Mouse (Mus musculus): ENCODE data around the gene Tas2r110. TPM values are rescaled to one million over a fixed set of nuclear protein-coding genes. Genes with fewer than 3 reads are reported as not detected.

The Tas2r110 gene
- not detected for polyA plus RNA-seq (2014; fragmentation: Illumina TruSeq; extraction: RNeasy Lipid Tissue Mini Kit (QIAGEN cat#74804); ENCODE audit: low read depth, low replicate concordance)

DNA sequence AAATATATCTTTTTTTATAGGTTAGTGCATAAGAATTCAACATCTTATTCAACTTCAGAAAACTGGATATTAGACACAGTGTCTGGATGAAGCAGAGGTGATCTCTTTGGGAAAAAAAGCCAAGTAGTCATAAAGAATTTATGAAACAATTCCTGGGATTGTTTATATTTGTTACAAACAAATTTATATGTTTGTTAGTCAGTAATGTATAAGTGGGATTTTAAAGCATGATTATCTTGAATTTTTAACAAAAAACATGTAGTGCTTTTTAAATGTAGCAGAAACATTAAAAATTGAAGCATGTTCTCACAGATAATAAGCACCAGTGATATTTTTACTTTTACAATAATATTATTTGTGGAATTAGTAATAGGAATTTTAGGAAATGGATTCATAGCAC lies at the start of gene Tas2r110:
Tas2r110 (plus strand) TSS at position 301 of the 400 bp plus-strand sequence.

DNA sequence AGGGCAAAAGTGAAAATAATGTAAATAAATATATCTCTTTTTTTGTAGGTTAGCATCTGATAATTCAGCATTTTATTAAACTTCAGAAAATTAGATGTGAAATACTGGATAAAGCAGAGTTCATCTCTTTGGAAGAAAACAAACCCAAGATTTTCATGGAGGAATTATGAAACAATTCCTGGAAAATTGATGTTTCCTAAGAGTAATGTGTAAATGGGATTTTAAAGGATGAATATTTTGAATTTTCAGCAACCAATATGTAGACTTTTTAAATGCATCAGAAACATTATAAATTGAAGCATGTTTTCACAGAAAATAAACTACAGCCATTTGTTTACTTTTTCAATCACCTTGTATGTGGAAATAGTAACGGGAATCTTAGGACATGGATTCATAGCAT lies 21.0 kb upstream of the Tas2r110 start, which contains the start of gene Tas2r123:
Tas2r123 (plus strand) TSS at position 301 of the 400 bp plus-strand sequence.

DNA sequence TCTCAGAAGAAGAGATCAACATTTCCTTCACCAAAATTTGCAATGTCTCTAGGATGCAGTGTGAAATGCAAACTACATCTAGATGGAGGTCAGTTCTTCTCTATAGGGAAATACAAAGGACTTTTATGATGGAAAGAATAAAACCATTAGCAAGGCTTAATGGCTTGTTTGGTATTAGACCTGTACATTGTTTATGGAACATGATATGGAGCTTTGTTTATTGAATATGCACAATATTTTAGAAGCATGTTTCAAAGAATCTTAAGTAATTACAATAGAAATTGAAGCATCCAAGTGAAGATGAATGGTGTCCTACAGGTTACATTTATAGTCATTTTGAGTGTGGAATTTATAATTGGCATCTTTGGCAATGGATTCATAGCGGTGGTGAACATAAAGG lies 12.7 kb upstream of the Tas2r110 start, which contains the start of gene Tas2r116:
Tas2r116 (plus strand) TSS at position 301 of the 400 bp plus-strand sequence.

DNA sequence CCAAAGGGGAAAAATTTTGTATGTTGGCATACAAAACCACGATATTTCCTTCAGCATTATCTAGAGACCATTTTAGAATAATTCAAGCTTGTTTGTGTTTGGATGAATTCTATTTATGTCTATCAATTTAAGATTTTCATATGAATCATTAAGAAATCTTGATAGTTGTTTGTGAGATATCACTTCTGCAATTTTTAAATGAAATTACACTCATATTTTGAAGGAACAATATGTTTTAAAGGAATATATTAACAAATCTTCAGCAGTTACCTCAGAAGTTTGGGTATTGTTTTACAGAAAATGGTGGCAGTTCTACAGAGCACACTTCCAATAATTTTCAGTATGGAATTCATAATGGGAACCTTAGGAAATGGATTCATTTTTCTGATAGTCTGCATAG lies 24.9 kb downstream of the Tas2r110 start, which contains the start of gene Tas2r113:
Tas2r113 (plus strand) TSS at position 301 of the 400 bp plus-strand sequence.

DNA sequence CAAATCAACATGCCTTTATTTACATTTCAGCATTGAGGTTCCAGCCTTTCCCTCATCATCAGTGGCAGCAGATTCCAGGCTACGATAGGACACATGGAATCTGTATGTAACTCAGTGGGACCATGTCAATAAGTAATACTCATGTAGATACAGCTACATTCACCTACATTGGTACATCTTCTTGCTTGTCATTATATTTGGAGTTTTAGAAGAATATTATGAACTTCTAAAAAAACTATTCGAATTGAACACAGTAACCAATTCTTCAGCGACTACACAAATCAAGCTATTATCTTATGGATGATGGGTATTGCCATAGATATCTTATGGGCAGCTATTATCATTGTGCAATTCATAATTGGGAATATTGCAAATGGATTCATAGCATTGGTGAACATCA lies 41.5 kb downstream of the Tas2r110 start, which contains the start of gene Tas2r125:
Tas2r125 (plus strand) TSS at position 301 of the 400 bp plus-strand sequence.

Other genes with a start within 250 kb of the Tas2r110 start
- not detected for gene A630073D07Rik, start 216.5 kb upstream of the Tas2r110 start, polyA plus RNA-seq (2014; fragmentation: Illumina TruSeq; extraction: RNeasy Lipid Tissue Mini Kit (QIAGEN cat#74804); ENCODE audit: low read depth, low replicate concordance)
- gene Tas2r120, start 211.1 kb upstream of the Tas2r110 start, polyA plus RNA-seq (2014; fragmentation: Illumina TruSeq; extraction: RNeasy Lipid Tissue Mini Kit (QIAGEN cat#74804); ENCODE audit: low read depth, low replicate concordance) = not detected
- gene Tas2r121, start 167.0 kb upstream of the Tas2r110 start, polyA plus RNA-seq (2014; fragmentation: Illumina TruSeq; extraction: RNeasy Lipid Tissue Mini Kit (QIAGEN cat#74804); ENCODE audit: low read depth, low replicate concordance) = not detected
- not detected for gene Tas2r122, start 156.1 kb upstream of the Tas2r110 start, polyA plus RNA-seq (2014; fragmentation: Illumina TruSeq; extraction: RNeasy Lipid Tissue Mini Kit (QIAGEN cat#74804); ENCODE audit: low read depth, low replicate concordance)
- gene Tas2r115, start 130.0 kb upstream of the Tas2r110 start, polyA plus RNA-seq (2014; fragmentation: Illumina TruSeq; extraction: RNeasy Lipid Tissue Mini Kit (QIAGEN cat#74804); ENCODE audit: low read depth, low replicate concordance) = not detected
- not detected for gene Tas2r124, start 113.3 kb upstream of the Tas2r110 start, polyA plus RNA-seq (2014; fragmentation: Illumina TruSeq; extraction: RNeasy Lipid Tissue Mini Kit (QIAGEN cat#74804); ENCODE audit: low read depth, low replicate concordance)
- gene Tas2r102, start 105.9 kb upstream of the Tas2r110 start, polyA plus RNA-seq (2014; fragmentation: Illumina TruSeq; extraction: RNeasy Lipid Tissue Mini Kit (QIAGEN cat#74804); ENCODE audit: low read depth, low replicate concordance) = not detected
- not detected for gene Tas2r136, start 89.8 kb upstream of the Tas2r110 start, polyA plus RNA-seq (2014; fragmentation: Illumina TruSeq; extraction: RNeasy Lipid Tissue Mini Kit (QIAGEN cat#74804); ENCODE audit: low read depth, low replicate concordance)
- not detected for gene Tas2r117, start 65.2 kb upstream of the Tas2r110 start, polyA plus RNA-seq (2014; fragmentation: Illumina TruSeq; extraction: RNeasy Lipid Tissue Mini Kit (QIAGEN cat#74804); ENCODE audit: low read depth, low replicate concordance)
- not detected for gene Tas2r123, start 20.9 kb upstream of the Tas2r110 start, polyA plus RNA-seq (2014; fragmentation: Illumina TruSeq; extraction: RNeasy Lipid Tissue Mini Kit (QIAGEN cat#74804); ENCODE audit: low read depth, low replicate concordance)
- not detected for gene Tas2r116, start 12.6 kb upstream of the Tas2r110 start, polyA plus RNA-seq (2014; fragmentation: Illumina TruSeq; extraction: RNeasy Lipid Tissue Mini Kit (QIAGEN cat#74804); ENCODE audit: low read depth, low replicate concordance)
- gene Tas2r113, start 25.0 kb downstream of the Tas2r110 start, polyA plus RNA-seq (2014; fragmentation: Illumina TruSeq; extraction: RNeasy Lipid Tissue Mini Kit (QIAGEN cat#74804); ENCODE audit: low read depth, low replicate concordance) = not detected
- gene Tas2r125, start 41.6 kb downstream of the Tas2r110 start, polyA plus RNA-seq (2014; fragmentation: Illumina TruSeq; extraction: RNeasy Lipid Tissue Mini Kit (QIAGEN cat#74804); ENCODE audit: low read depth, low replicate concordance) = not detected
- gene Tas2r129, start 83.1 kb downstream of the Tas2r110 start, polyA plus RNA-seq (2014; fragmentation: Illumina TruSeq; extraction: RNeasy Lipid Tissue Mini Kit (QIAGEN cat#74804); ENCODE audit: low read depth, low replicate concordance) = not detected
- gene Tas2r131, start 89.9 kb downstream of the Tas2r110 start, polyA plus RNA-seq (2014; fragmentation: Illumina TruSeq; extraction: RNeasy Lipid Tissue Mini Kit (QIAGEN cat#74804); ENCODE audit: low read depth, low replicate concordance) = not detected
- not detected for gene Tas2r109, start 113.0 kb downstream of the Tas2r110 start, polyA plus RNA-seq (2014; fragmentation: Illumina TruSeq; extraction: RNeasy Lipid Tissue Mini Kit (QIAGEN cat#74804); ENCODE audit: low read depth, low replicate concordance)
- gene Tas2r103, start 169.1 kb downstream of the Tas2r110 start, polyA plus RNA-seq (2014; fragmentation: Illumina TruSeq; extraction: RNeasy Lipid Tissue Mini Kit (QIAGEN cat#74804); ENCODE audit: low read depth, low replicate concordance) = not detected
- not detected for gene Tas2r140, start 187.8 kb downstream of the Tas2r110 start, polyA plus RNA-seq (2014; fragmentation: Illumina TruSeq; extraction: RNeasy Lipid Tissue Mini Kit (QIAGEN cat#74804); ENCODE audit: low read depth, low replicate concordance)
- 58.9 TPM for gene Smim10l1, start 236.9 kb downstream of the Tas2r110 start, polyA plus RNA-seq (2014; fragmentation: Illumina TruSeq; extraction: RNeasy Lipid Tissue Mini Kit (QIAGEN cat#74804); ENCODE audit: low read depth, low replicate concordance)

Measured in adipose tissue, adult 10 weeks (tissue).